Mouse (Mus musculus): ENCODE results near the gene Samd3. TPM values are rescaled to one million over a fixed set of nuclear protein-coding genes. Genes with fewer than 3 reads are reported as not detected.

Gene Samd3
- polyA plus RNA-seq, 1 experiment = 4.1 TPM

- no peak for DNase-seq (ENCODE audit: low read depth)
- no peak for TF ChIP-seq CTCF (IDR thresholded peaks at IDR 0.05; ENCODE audit: borderline replicate concordance, extremely low read depth, insufficient read depth, insufficient read length)
- no peak for TF ChIP-seq POLR2A (IDR thresholded peaks at IDR 0.05; ENCODE audit: borderline replicate concordance, extremely low read depth, insufficient read depth, insufficient read length, poor library complexity, severe bottlenecking)
Measured at GRCm38 (mm10) chr10:26303485-26303884, 74.0 kb downstream of the Samd3 start.

GRCm38 (mm10) chr10:26314327-26314726 is 84.8 kb downstream of the Samd3 start:
- no peak for DNase-seq (ENCODE audit: low read depth)
- TF ChIP-seq CTCF (IDR thresholded peaks at IDR 0.05; ENCODE audit: borderline replicate concordance, extremely low read depth, insufficient read depth, insufficient read length) (no peak), POLR2A (IDR thresholded peaks at IDR 0.05; ENCODE audit: borderline replicate concordance, extremely low read depth, insufficient read depth, insufficient read length, poor library complexity, severe bottlenecking) (no peak)

- DNase-seq (ENCODE audit: low read depth) = no peak
- TF ChIP-seq CTCF (IDR thresholded peaks at IDR 0.05; ENCODE audit: borderline replicate concordance, extremely low read depth, insufficient read depth, insufficient read length) (no peak), POLR2A (IDR thresholded peaks at IDR 0.05; ENCODE audit: borderline replicate concordance, extremely low read depth, insufficient read depth, insufficient read length, poor library complexity, severe bottlenecking) (no peak)
Measured at GRCm38 (mm10) chr10:26320679-26321078, 91.2 kb downstream of the Samd3 start.

Other genes starting within 250 kb of the Samd3 start
- gene Gm9767, start 151.5 kb upstream of the Samd3 start, polyA plus RNA-seq (2012; rRNA removed) = 0.76 and 0.98 TPM in 2 replicates
- 21.5 and 27.3 TPM in 2 replicates for gene Tmem200a, start 150.7 kb upstream of the Samd3 start, polyA plus RNA-seq (2012; rRNA removed)
- 27.8 and 37.8 TPM in 2 replicates for gene L3mbtl3, start 146.3 kb downstream of the Samd3 start, polyA plus RNA-seq (2012; rRNA removed)

Measured in brain, embryonic 14.5 days (tissue).